Mouse (Mus musculus): ENCODE measurements at regions not wholly inside any gene's neighbourhood (a gene's known extent, or its start where the extent isn't known, plus 50 kb on each side); places are given as distances from the start of the nearest gene placed in this dataset.

DNA sequence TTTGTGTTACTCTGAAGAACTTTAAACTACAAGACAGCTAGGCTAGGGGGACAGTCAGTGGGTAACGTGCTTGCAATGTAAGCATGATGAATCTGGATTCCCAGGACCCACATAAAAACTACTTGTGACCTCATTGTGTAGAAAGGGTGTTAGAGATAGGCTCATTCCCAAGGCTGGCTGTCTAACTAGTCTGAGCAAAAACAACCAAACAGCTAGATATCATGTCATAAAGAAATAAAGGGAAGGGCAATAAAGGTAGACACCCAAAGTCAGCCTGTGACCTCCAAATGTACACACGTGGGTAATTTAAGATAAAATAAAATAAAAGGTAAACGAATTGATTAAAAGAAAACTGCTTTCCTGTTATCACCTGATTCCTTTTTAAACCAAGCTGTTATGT is 123.7 kb upstream of the Serpine2 start:
- TF ChIP-seq CTCF (IDR thresholded peaks at IDR 0.05; ENCODE audit: extremely low read depth, insufficient read depth, low read length), result no peak
- no peak for TF ChIP-seq POLR2A (IDR thresholded peaks at IDR 0.05; ENCODE audit: extremely low read depth, insufficient read depth, low read length)

All from cortical plate, adult 2 months (tissue).